Mouse (Mus musculus) midbrain, postnatal 0 days (tissue): ENCODE measurements around the gene Zfp433. TPM values are rescaled to one million over a fixed set of nuclear protein-coding genes. Genes with fewer than 3 reads are reported as not detected.
"Not testable (repeated sequence)": the region's sequence is repeated elsewhere in the genome, so short reads cannot be mapped to it uniquely, and the experiment has no call there.

ENCODE experiments used
- ATAC-seq: fragments of 200-750 bp; cut with Nextera tagmentation; 2 replicates; pipeline ENCODE4 v1.8.0; 2017; ENCODE audit warnings: moderate number of reproducible peaks, mild to moderate bottlenecking, moderate TSS enrichment, moderate library complexity; ENCODE audit not compliant: low FRiP score
- DNase-seq: peaks from one replicate; pipeline ENCODE4 v3.0.0-alpha.2; 2015; ENCODE audit warnings: low spot score
- H3K27ac ChIP-seq: fragments of 300-500 bp; sonication (generic); 2 replicates; pipeline ENCODE4 v1.5.1; 2014; ENCODE audit warnings: low read depth, mild to moderate bottlenecking, low read length, mixed read lengths
- H3K27me3 ChIP-seq: fragments of 300-500 bp; sonication (generic); 2 replicates; pipeline ENCODE4 v1.6.1; 2014; ENCODE audit warnings: low read length, control low read depth, mixed read lengths; ENCODE audit not compliant: insufficient read depth
- H3K36me3 ChIP-seq: fragments of 300-500 bp; sonication (generic); 2 replicates; pipeline ENCODE4 v1.6.1; 2014; ENCODE audit warnings: low read length, control low read depth, mixed read lengths; ENCODE audit not compliant: insufficient read depth
- H3K4me1 ChIP-seq: fragments of 300-500 bp; sonication (generic); 2 replicates; pipeline ENCODE4 v1.6.1; 2014; ENCODE audit warnings: mild to moderate bottlenecking, control low read depth, antibody characterized with exemption, low read length, mixed read lengths; ENCODE audit not compliant: insufficient read depth
- H3K4me2 ChIP-seq: fragments of 300-500 bp; sonication (generic); 2 replicates; pipeline ENCODE4 v1.6.1; 2014; ENCODE audit warnings: low read depth, mild to moderate bottlenecking, low read length, mixed read lengths; ENCODE audit not compliant: poor library complexity, severe bottlenecking
- H3K4me3 ChIP-seq: fragments of 300-500 bp; sonication (generic); 2 replicates; pipeline ENCODE4 v1.5.1; 2014; ENCODE audit warnings: low read depth, mild to moderate bottlenecking, low read length, moderate library complexity
- H3K9ac ChIP-seq: fragments of 300-500 bp; sonication (generic); replicated peaks from 2 replicates; pipeline ENCODE4 v1.6.1; 2014; ENCODE audit warnings: mild to moderate bottlenecking, low read length, moderate library complexity, mixed read lengths; ENCODE audit not compliant: poor library complexity, severe bottlenecking
- H3K9me3 ChIP-seq: fragments of 300-500 bp; sonication (generic); 2 replicates; pipeline ENCODE4 v1.6.1; 2016; ENCODE audit warnings: low read length, control low read depth
- CTCF ChIP-seq: IDR thresholded peaks from 2 replicates; pipeline ENCODE4 v1.5.1; 2016; ENCODE audit warnings: antibody characterized with exemption, mild to moderate bottlenecking
- WGBS: fragments of 180-500 bp; shearing (Covaris S2); extraction: QIAGEN DNeasy Blood & Tissue Kit; methylation state at CpG from one replicate; pipeline ENCODE4 v1.1.7; 2014; 5-methylcytosine and 5-hydroxymethylcytosine counted together
- polyA plus RNA-seq: library from polyadenylated mRNA; unstranded; fragments of >200 nt; fragmentation: Nextera tagmentation; extraction: Ambion mirVana; gene quantifications from 2 replicates; pipeline ENCODE4 v1.2.1, GENCODE M21; 2015
- total RNA-seq: library from RNA; depleted of rRNA; stranded (reverse); fragments of >200 nt; gene quantifications from 2 replicates; pipeline ENCODE4 v1.2.3, GENCODE M21; 2014; rRNA removed

Zfp433 gene
- total RNA-seq (12.6 and 13.0 TPM in 2 replicates), polyA plus RNA-seq (9.4 and 9.8 TPM in 2 replicates)

DNA sequence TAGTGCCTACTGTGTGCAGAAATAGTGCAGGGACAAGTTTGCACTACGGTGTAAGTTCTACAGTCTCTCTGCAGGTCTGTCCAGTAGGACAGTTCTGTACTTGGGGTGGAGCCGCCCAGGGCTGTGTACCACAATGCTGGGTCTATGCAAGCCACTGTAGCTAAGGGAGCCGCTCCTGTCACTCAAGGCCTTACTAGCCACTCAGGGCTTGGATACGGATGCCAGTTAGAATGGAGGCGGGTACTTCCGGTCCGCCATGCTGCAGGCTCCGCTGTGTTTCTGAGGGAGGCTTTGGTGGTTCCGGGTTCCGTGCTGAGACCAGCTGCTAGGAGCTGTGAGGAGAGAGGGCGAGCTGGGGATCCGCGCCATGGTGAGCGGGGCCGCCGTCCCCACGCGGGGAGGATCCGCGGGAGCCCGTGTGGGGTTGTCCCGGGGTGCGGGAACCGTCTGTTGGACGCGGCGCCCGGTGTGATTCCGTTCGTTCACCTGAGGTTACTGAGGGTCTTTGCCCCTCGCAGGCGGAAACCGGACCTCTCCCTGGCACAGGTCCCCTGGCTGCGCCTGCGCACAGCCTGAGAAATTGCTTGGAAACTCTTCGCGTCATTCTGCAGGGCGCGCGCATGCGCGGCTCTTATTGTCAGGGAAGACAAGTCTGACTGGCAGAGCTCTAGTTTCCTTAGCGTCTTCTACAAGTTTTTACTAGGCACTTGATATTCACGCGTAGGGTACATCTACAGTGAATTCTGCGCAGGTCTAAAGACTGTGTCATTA is at the start of gene Zfp433:
Gene Zfp433 (plus strand): TSS at position 295 of the 771 bp plus-strand sequence.
- H3K9ac ChIP-seq, H3K4me1 ChIP-seq, H3K27ac ChIP-seq, H3K4me3 ChIP-seq, H3K9me3 ChIP-seq, DNase-seq, H3K4me2 ChIP-seq, H3K27me3 ChIP-seq, H3K36me3 ChIP-seq: not testable (repeated sequence)
- WGBS, result no CpG with 5 or more reads among the region's 46 CpGs
- ATAC-seq, result peak; percentile 100

DNA sequence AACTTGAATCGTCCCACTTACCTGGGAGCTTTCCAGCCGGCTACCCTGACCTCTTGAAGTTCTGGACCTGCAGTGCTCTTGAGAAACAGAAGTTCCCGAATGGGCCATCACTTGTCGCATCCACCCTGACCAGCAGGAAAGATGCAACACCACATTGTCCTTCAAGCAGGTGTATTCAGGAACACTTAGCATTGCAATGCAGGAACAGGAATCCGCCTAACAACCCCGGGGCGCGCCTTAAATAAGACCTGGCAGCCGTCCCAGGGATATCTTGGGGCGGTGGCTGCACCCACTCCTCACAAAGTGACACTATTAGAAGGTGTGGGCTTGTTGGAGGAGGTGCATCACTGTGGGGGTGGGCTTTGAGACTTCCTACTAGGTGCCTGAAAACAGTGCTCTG is 49.4 kb upstream of the Zfp433 start:
- H3K4me2 ChIP-seq, result no peak overlapping the region
- peaks cover 10% of the 10 kb centered on the region; the same call in 1 of the 2 replicates for H3K36me3 ChIP-seq

DNA sequence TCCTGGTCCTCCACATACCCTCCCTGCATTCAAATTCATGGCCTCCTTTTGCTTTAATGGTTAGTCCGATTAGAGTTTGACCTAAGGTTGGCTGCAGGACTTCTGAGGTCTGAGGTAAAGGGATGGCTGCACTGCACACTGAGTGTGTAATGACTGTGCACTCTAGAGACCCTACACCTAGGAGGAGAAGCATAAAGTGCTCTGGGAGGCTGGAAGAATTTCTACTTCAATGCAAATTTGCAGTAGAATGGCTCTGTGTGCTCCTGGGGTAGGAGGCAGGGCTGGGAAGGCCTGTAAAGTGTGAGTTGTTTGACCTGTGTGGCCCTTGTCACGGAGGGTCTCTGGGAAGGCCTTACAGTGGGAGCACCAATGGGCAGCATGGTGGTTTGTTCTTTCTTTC is 48.5 kb upstream of the Zfp433 start:
- Histone ChIP-seq H3K4me3 (no peak overlapping the region), H3K36me3 (peaks cover 10% of the 10 kb centered on the region; the same call in 1 of the 2 replicates), H3K27ac (no peak overlapping the region), H3K9me3 (peaks cover 39% of the 10 kb centered on the region), H3K27me3 (no peaks in the 10 kb centered on the region), H3K4me1 (no peaks in the 10 kb centered on the region), H3K9ac (no peak overlapping the region), H3K4me2 (no peak overlapping the region)
- ATAC-seq (no peak), DNase-seq (no peak)
- no peak for TF ChIP-seq CTCF
- WGBS, result 98% methylated on average over 2 of the region's 2 CpGs

More for the DNA sequence above, 49.4 kb upstream of the Zfp433 start:
- H3K27me3 ChIP-seq, result no peaks in the 10 kb centered on the region
- H3K9ac ChIP-seq, result no peak overlapping the region
- H3K4me1 ChIP-seq, result 0 out of 2 replicates have a peak, but pooled peaks cover 2% of the 10 kb centered on the region
- no peak for DNase-seq
- H3K4me3 ChIP-seq, result no peak overlapping the region
- TF ChIP-seq CTCF, result no peak
- ATAC-seq, result no peak
- H3K9me3 ChIP-seq, result peaks cover 35% of the 10 kb centered on the region
- H3K27ac ChIP-seq, result no peak overlapping the region
- WGBS, result 96% methylated on average over 10 of the region's 10 CpGs

GRCm38 (mm10) chr10:81687114-81687513 is 17.5 kb upstream of the Zfp433 start:
- not testable (repeated sequence) for DNase-seq, H3K9ac ChIP-seq, H3K27me3 ChIP-seq, ATAC-seq, H3K9me3 ChIP-seq, H3K36me3 ChIP-seq, H3K4me2 ChIP-seq, H3K27ac ChIP-seq, H3K4me3 ChIP-seq, H3K4me1 ChIP-seq
- no CpG with 5 or more reads among the region's 18 CpGs for WGBS

DNA sequence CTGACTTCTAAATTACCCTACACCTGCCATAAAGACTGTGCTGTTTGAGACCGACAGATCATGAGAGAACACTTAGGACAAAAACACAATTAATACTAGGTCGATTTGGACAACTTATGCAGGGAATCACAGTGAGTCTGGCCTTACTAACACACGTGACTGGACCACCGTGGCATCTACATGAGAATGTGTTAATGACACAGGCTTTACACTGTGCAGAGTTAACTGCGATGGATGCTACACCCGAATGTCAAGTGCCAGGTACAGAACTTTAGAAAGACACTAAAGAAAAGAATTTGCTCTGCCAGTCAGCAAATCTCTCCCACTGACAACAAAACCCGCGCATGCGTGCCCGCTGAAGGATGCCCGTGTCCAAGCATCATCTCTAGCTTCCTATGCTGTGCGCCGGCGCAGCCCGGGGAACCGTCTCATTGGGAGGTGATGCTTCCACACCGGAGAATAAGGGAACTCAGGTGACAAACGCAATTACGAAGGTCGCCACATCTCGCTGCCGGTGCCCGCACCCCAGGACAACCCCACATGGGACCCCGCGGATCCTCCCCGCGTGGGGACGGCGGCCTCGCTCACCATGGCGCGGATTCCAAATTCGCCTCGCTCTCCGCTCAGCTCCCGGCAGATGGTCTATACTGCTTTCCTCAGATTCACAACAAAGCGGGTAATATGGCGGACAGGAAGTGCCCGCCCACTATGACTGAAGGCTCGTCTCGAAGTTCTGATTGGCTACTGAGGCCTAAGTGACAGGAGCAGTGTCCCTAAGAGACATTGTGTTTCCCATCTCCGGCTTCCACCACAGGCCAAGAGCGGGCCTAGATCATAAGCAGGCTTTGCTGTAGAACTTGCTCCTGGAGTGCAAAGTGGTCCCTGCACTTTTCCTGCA is 66.1 kb downstream of the Zfp433 start, which contains the start of gene Gm3055:
Gene Gm3055 (minus strand): TSS at position 656 of the 898 bp plus-strand sequence.
- H3K4me1 ChIP-seq, H3K4me2 ChIP-seq, H3K36me3 ChIP-seq, H3K27ac ChIP-seq, H3K27me3 ChIP-seq, H3K9ac ChIP-seq, DNase-seq, H3K9me3 ChIP-seq, H3K4me3 ChIP-seq: not testable (repeated sequence)
- peak; percentile 98 for ATAC-seq
- no CpG with 5 or more reads among the region's 43 CpGs for WGBS

DNA sequence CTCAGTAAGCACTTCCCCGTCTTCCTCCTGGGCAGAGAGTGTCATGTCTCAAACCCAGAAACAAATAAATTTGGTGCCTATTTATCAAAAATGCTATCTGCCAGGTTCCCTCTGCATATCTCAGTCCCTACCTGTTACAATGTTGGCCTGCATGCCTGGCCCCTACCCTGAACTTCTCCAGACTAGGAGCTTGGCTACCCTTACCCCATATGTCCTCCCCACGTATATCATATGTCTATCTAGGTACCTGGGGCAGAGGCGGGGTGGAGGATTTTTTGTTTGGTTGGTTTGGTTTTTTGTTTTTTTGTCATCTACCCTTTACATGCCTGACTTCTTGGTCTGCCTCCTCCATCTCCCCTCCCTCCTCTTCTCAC is 66.8 kb downstream of the Zfp433 start:
- DNase-seq, H3K4me3 ChIP-seq, H3K4me1 ChIP-seq, H3K27ac ChIP-seq, H3K4me2 ChIP-seq, H3K36me3 ChIP-seq, H3K9me3 ChIP-seq, H3K9ac ChIP-seq, H3K27me3 ChIP-seq: not testable (repeated sequence)
- ATAC-seq, result peak; percentile 42; the same call in 1 of the 2 replicates
- no CpG with 5 or more reads among the region's 3 CpGs for WGBS

Other genes with a start within 250 kb of the Zfp433 start
- gene Nfic, start 249.2 kb upstream of the Zfp433 start, total RNA-seq, result 16.2 and 17.4 TPM in 2 replicates
- gene Nfic, start 249.2 kb upstream of the Zfp433 start, polyA plus RNA-seq, result 19.1 and 21.3 TPM in 2 replicates
- 142 and 206 TPM in 2 replicates for gene Celf5, start 222.1 kb upstream of the Zfp433 start, total RNA-seq
- 61.5 and 74.0 TPM in 2 replicates for gene Celf5, start 222.1 kb upstream of the Zfp433 start, polyA plus RNA-seq
- 83.0 and 93.1 TPM in 2 replicates for gene Ncln, start 208.4 kb upstream of the Zfp433 start, total RNA-seq
- 58.1 and 63.3 TPM in 2 replicates for gene Ncln, start 208.4 kb upstream of the Zfp433 start, polyA plus RNA-seq
- 0.09 and 0.16 TPM in 2 replicates for gene S1pr4, start 204.7 kb upstream of the Zfp433 start, total RNA-seq
- gene S1pr4, start 204.7 kb upstream of the Zfp433 start, polyA plus RNA-seq, result 0.40 and 0.41 TPM in 2 replicates
- gene Gna15, start 180.6 kb upstream of the Zfp433 start, total RNA-seq, result 0.94 and 2.1 TPM in 2 replicates
- 1.1 and 1.2 TPM in 2 replicates for gene Gna15, start 180.6 kb upstream of the Zfp433 start, polyA plus RNA-seq
- 108 and 130 TPM in 2 replicates for gene Gna11, start 159.6 kb upstream of the Zfp433 start, total RNA-seq
- 107 and 108 TPM in 2 replicates for gene Gna11, start 159.6 kb upstream of the Zfp433 start, polyA plus RNA-seq
- 539 and 662 TPM in 2 replicates for gene Aes, start 145.3 kb upstream of the Zfp433 start, total RNA-seq
- gene Aes, start 145.3 kb upstream of the Zfp433 start, polyA plus RNA-seq, result 805 and 854 TPM in 2 replicates
- gene Tle2, start 130.3 kb upstream of the Zfp433 start, total RNA-seq, result 31.2 and 35.6 TPM in 2 replicates
- gene Tle2, start 130.3 kb upstream of the Zfp433 start, polyA plus RNA-seq, result 56.8 and 57.3 TPM in 2 replicates
- gene Tle6, start 103.8 kb upstream of the Zfp433 start, total RNA-seq, result 8.4 and 13.3 TPM in 2 replicates
- 4.7 and 7.5 TPM in 2 replicates for gene Tle6, start 103.8 kb upstream of the Zfp433 start, polyA plus RNA-seq
- gene BC025920, start 98.6 kb upstream of the Zfp433 start, total RNA-seq, result 1.2 and 2.6 TPM in 2 replicates
- 0.80 and 1.6 TPM in 2 replicates for gene BC025920, start 98.6 kb upstream of the Zfp433 start, polyA plus RNA-seq
- gene Sirt6, start 77.0 kb upstream of the Zfp433 start, total RNA-seq, result 25.0 and 33.8 TPM in 2 replicates
- 41.0 and 42.6 TPM in 2 replicates for gene Sirt6, start 77.0 kb upstream of the Zfp433 start, polyA plus RNA-seq
- gene Ankrd24, start 76.3 kb upstream of the Zfp433 start, total RNA-seq, result 93.1 and 100 TPM in 2 replicates
- 14.6 and 14.9 TPM in 2 replicates for gene Ankrd24, start 76.3 kb upstream of the Zfp433 start, polyA plus RNA-seq
- 3.3 and 5.3 TPM in 2 replicates for gene Gm10778, start 55.8 kb upstream of the Zfp433 start, total RNA-seq
- 2.9 and 3.7 TPM in 2 replicates for gene Gm10778, start 55.8 kb upstream of the Zfp433 start, polyA plus RNA-seq
- 15.9 and 41.5 TPM in 2 replicates for gene Gm3055, start 66.3 kb downstream of the Zfp433 start, total RNA-seq
- gene Gm3055, start 66.3 kb downstream of the Zfp433 start, polyA plus RNA-seq, result 8.7 and 9.8 TPM in 2 replicates
- 1.1 and 2.4 TPM in 2 replicates for gene Gm4767, start 107.4 kb downstream of the Zfp433 start, total RNA-seq
- gene Gm4767, start 107.4 kb downstream of the Zfp433 start, polyA plus RNA-seq, result 1.8 and 2.7 TPM in 2 replicates
- gene Gm32687, start 159.1 kb downstream of the Zfp433 start, total RNA-seq, result 3.2 and 7.5 TPM in 2 replicates
- gene Gm32687, start 159.1 kb downstream of the Zfp433 start, polyA plus RNA-seq, result 5.8 and 6.8 TPM in 2 replicates
- 4.9 and 6.6 TPM in 2 replicates for gene Zfp781, start 225.7 kb downstream of the Zfp433 start, total RNA-seq
- gene Zfp781, start 225.7 kb downstream of the Zfp433 start, polyA plus RNA-seq, result 3.4 and 4.3 TPM in 2 replicates